Mouse (Mus musculus): ENCODE data around the gene Ppp4r1.

DNA sequence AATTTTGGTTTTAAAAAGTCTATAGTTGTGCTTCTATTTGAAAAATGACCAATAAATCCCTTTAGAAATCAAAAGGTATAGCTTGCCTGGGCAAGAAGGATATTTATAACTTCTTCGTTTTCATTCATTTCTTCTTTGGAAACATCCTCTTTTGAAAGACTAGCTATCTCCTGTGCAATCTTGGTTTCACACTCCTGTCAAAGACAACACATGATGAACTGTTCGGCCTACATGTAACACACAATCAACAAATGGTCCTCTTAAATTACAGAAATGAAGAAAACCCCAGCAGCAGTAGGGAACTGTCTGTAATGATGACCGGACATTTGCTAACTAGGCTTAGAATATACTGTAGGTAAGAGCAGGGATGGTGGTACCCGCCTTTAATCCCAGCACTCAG is 71.6 kb downstream of the Ppp4r1 start:
- TF ChIP-seq POLR2A (IDR thresholded peaks at IDR 0.05; ENCODE audit: borderline replicate concordance, extremely low read depth, insufficient read depth, insufficient read length, poor library complexity, severe bottlenecking) (no peak), CTCF (IDR thresholded peaks at IDR 0.05; ENCODE audit: borderline replicate concordance, extremely low read depth, insufficient read depth, insufficient read length) (no peak)

Measured in brain, embryonic 14.5 days (tissue).